Mouse (Mus musculus) ES-E14 (cell line): ENCODE measurements around the gene AC192777.2.
"Not testable (repeated sequence)": the region's sequence is repeated elsewhere in the genome, so short reads cannot be mapped to it uniquely, and the experiment has no call there.

Source experiments
- CHD2 ChIP-seq: IDR thresholded peaks from 2 replicates; pipeline ENCODE4 v1.6.1; 2014; ENCODE audit warnings: mild to moderate bottlenecking, low read depth, low read length, inconsistent platforms
- HCFC1 ChIP-seq: IDR thresholded peaks from 2 replicates; pipeline ENCODE4 v1.6.1; 2012; ENCODE audit warnings: low read length, inconsistent platforms, borderline replicate concordance; ENCODE audit not compliant: insufficient read depth
- MAFK ChIP-seq: IDR thresholded peaks from 2 replicates; pipeline ENCODE4 v1.6.1; 2014; ENCODE audit warnings: mild to moderate bottlenecking, low read depth, low read length, inconsistent platforms; ENCODE audit not compliant: insufficient read depth

DNA sequence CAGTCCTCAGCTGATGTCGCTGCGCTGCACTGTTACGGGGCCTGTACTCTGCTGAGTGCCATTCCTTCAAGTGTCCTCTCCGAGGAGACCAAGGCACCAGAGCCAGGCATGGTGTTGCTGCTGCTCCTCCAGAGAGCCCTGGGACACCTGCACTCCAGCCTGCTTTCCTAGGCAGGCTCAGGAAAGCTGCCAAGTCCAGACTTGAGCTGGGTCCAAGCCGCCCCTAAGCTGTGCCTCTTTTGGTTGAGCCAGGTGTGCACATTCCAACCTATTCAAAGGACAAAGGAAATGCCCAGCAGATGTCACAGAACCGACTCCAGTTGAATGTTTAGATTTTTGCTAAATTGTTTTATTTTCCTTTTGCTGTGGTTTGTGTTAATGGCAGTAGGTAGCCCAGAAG is 20.9 kb downstream of the AC192777.2 start:
- not testable (repeated sequence) for TF ChIP-seq HCFC1, CHD2, MAFK
